Mouse (Mus musculus): ENCODE measurements around the gene Rab3il1. TPM values are rescaled to one million over a fixed set of nuclear protein-coding genes. Genes with fewer than 3 reads are reported as not detected.
A peak's percentile ranks its signal among the peaks of the same experiment; 100 is the strongest.

Gene Rab3il1
- total RNA-seq, 1 experiment from 2014 or later, result 8.8 TPM

DNA sequence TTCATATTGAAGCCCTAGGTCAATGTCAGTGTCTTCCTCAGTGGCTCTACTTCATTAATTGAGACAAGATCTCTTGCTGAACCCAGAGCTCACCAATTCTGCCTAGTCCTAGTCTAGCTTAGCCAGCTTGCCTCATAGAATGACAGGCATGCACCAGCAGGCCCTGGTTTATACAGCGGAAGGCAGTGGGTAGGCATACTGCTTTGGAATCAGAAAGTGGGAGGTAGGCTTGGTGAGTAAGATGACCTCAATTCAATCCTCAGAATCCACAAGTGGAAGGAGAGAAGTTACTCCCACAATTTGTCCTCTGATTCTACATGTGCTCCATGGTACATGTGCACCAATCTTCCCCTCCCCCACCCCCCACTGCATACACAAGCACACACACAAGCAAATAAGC is 2.2 kb downstream of the Rab3il1 start:
- no peak for ATAC-seq (replicated peaks; ENCODE audit: low read depth, poor library complexity, severe bottlenecking)

GRCm38 (mm10) chr19:10011408-10011807 is 9.9 kb downstream of the Rab3il1 start:
- no peak for ATAC-seq (replicated peaks; ENCODE audit: low read depth, poor library complexity, severe bottlenecking)

- no peak for ATAC-seq (replicated peaks; ENCODE audit: low read depth, poor library complexity, severe bottlenecking)
These were observed 11.4 kb downstream of the Rab3il1 start for GRCm38 (mm10) chr19:10012827-10013278.

GRCm38 (mm10) chr19:10013348-10013747 is 11.9 kb downstream of the Rab3il1 start:
- ATAC-seq (replicated peaks; ENCODE audit: low read depth, poor library complexity, severe bottlenecking), result no peak

DNA sequence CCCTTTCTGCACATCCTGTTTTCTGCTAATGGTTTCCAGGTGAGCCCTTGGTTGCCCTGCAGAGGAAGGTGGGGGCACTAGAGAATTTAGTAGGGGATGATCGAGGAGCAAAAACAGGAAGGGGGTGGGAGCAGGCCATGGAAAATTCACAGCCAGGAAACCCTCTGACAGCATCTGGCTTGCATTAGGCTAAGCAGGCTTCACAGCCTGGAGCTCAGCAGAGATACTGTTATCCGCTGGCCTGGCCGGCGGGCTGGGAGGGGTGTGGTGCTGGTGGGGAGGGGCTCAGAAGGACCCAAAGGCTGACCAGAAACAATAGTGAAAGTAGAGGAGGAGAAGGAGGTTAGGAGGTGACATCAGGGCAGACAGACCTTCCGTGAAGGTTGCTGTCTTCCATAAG is 12.4 kb downstream of the Rab3il1 start:
- ATAC-seq (replicated peaks; ENCODE audit: low read depth, poor library complexity, severe bottlenecking), result no peak

- peak; percentile 43 for ATAC-seq (replicated peaks; ENCODE audit: low read depth, poor library complexity, severe bottlenecking)
These were observed 13.4 kb downstream of the Rab3il1 start for GRCm38 (mm10) chr19:10014824-10015223.

DNA sequence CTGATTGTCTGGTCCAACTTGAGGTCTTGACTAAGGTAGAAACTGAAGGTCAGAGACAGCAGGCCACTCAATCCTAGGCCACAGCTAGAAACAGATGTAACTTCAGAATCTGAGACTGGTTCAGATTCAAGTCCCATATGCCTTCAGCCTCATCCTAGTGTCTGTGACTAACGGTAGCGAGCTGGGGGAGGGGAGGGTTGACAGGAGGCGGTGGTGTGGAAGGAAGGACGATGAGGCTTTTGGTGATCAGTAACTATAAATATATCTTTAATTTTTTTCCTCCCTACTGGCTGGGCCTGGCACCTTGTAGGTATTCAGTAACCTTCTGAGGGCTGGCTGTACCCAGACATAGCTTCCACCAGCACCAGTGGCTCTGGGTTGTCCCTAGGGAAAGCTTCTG is 14.0 kb downstream of the Rab3il1 start:
- ATAC-seq (replicated peaks; ENCODE audit: low read depth, poor library complexity, severe bottlenecking), result no peak

DNA sequence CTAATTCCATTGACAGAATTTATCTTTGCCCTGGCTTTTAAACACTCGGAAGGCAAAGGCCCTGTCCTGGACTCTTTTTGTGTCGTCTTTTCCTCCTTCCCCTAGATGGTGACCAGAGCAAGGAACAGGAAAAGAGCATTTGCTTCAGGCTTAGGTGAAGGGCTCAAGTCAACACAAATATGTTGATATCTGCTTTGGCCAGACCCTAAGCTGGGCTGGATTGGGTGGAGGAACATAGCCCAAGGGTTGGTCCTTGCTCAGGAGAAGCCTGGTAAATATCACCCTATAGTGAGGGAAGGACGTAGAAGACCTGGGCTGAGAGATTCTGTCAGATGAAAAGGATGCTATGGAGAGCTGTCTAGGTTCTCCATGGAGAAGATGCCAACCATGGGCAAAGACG is 14.7 kb downstream of the Rab3il1 start:
- ATAC-seq (replicated peaks; ENCODE audit: low read depth, poor library complexity, severe bottlenecking), result no peak

- peak; percentile 68 for ATAC-seq (replicated peaks; ENCODE audit: low read depth, poor library complexity, severe bottlenecking)
These were observed 16.4 kb downstream of the Rab3il1 start for GRCm38 (mm10) chr19:10017637-10018526.

- ATAC-seq (replicated peaks; ENCODE audit: low read depth, poor library complexity, severe bottlenecking), result no peak
These were observed 17.0 kb downstream of the Rab3il1 start for GRCm38 (mm10) chr19:10018527-10018818.

DNA sequence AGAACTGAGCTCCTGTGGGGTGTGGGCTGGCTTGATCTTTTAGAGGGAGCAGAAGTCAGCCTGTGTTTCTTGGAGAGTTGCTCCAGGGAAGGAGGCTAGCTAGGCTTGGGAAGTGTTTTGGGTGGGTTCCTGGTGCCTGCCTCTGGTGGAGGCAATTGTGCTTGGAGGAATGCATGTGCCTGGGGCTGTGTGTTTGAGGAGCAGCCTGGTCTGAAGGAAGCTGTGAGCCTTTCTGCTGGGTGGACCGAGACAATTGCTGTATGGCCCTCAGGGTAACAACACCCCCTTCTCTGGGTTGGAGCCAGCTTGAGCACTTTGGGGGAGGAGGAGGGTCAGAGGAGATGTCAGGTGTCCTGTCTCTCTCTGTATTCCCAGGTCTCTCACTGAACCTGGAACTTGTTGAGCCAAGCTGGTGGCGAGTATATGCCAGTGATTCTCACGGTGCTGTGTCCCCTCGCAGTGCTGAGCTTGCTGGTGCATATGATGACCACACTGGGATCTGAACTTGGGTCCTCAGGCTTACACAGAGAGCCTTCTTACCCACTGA is 17.8 kb downstream of the Rab3il1 start:
- ATAC-seq (replicated peaks; ENCODE audit: low read depth, poor library complexity, severe bottlenecking), result no peak

GRCm38 (mm10) chr19:10021981-10022380 is 20.5 kb downstream of the Rab3il1 start:
- ATAC-seq (replicated peaks; ENCODE audit: low read depth, poor library complexity, severe bottlenecking), result no peak

DNA sequence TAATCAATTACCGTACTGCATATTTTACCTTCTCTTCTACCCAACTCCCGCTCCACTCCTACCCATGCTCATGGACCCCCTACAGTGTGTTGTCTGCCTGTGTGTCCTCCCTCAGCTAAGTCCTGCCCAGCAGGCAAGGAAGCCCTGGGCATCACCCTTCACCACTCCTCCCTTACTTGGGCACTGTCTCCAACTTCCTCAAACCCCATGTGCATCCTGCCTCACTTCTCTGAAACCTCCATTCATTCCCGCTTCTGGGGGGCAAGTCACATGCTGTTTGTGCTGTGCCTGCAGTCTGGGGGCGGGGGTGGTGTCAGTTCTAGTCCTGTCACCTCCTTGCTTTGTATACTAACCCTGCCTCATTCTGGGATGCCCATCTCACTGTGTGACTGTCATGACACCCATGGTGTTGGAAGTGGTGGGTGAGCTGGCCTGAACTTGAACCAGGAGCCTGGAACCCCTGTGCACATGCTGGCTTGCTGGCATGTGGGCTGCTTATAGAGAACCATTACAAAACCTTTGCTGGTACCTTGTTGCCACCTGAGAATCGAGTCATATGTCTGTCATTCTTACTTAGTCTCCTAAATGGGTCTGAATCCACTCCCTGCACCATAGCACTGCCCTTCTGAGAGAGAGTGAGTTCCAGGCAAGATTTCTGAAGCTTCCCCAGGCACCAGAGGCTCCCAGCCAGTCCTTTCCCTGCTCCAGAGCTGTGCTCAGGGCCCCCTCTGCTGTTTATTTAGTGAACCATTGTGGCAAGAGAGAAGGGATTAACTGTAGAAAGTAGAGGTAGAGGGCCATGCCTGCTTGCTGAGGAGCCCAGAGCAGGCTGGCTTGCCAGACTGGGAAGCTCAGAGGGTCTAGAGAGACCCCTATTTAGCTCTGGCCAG is 21.2 kb downstream of the Rab3il1 start:
- peak; percentile 53 for ATAC-seq (replicated peaks; ENCODE audit: low read depth, poor library complexity, severe bottlenecking)

DNA sequence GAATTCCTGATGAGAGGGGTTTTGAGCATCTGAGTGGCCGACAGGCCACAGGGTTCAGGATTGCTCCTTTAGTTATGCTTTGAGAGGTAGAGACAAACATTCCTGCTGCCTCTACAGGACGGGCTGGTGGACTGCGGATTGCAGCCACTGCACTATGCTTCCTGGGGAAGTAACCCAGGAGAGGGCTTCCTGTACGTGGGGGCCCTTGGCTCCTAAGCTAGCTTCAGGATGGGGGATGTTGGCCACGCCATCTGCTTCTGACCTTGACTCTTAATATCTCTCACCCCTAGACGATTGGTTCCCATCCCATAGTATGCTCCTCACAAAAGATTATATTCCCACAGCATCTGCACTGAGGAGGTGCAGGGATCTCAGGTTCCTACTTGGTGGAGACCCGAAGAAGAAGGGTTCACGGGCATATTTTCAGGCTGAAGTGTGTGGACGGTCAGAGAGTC is 21.9 kb downstream of the Rab3il1 start:
- 0 out of 2 replicates have a peak, but pooled peaks have one; percentile 29 for ATAC-seq (replicated peaks; ENCODE audit: low read depth, poor library complexity, severe bottlenecking)

DNA sequence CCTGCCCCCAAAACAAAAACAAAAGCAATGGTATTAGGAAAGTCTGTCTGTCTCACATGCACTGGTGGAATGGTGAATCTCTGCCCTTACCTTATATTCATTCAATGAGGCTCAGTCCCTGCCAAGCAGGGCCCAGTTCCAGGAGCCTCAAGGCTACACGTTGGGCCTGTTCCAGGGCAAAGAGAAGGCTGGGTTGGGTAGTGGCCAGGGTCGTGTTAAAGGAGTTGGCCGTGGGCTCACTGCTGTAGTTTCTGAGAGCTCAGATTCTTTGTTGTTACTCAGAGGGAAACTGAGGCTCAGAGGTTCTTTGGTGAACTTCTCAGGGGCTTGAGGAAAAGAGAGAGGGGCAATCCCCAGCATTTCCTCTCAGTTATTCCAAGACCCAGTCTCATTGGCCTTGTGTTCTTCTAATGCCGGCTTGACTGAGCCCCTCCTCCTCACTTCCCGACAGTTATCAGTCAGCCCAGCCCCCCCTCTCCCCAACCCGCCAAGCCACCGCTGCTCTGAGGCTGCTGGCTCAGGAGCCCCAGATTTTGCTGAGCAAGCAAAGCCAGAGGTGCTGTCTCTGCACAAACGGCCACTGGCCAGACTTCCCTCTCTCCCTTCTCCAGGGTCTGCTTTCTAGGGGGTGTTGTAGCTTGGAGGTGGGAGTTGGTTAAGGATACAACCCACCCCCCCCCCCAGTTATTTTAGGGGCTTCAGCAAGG is 23.9 kb downstream of the Rab3il1 start:
- peak; percentile 53; the same call in 1 of the 2 replicates for ATAC-seq (replicated peaks; ENCODE audit: low read depth, poor library complexity, severe bottlenecking)

DNA sequence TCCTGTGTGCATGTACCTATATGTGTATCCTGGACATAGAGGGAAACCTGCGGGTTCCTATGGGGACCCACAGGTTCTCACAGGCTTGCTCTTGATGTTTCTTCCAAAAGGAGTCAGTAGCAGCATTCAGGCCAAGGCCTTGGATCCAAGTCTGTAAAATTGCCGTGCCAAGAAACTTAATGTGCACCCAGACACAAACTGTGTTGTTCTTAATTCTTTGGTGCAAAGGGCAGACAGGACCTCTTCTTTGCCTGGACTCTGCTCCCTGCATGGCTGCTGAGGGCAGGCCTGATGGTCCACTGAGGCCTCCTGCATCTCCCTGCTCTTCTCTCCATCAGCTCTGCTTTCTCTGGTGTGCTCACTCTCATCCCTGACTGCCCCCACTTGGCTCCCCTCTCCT is 28.3 kb downstream of the Rab3il1 start:
- no peak for ATAC-seq (replicated peaks; ENCODE audit: low read depth, poor library complexity, severe bottlenecking)

DNA sequence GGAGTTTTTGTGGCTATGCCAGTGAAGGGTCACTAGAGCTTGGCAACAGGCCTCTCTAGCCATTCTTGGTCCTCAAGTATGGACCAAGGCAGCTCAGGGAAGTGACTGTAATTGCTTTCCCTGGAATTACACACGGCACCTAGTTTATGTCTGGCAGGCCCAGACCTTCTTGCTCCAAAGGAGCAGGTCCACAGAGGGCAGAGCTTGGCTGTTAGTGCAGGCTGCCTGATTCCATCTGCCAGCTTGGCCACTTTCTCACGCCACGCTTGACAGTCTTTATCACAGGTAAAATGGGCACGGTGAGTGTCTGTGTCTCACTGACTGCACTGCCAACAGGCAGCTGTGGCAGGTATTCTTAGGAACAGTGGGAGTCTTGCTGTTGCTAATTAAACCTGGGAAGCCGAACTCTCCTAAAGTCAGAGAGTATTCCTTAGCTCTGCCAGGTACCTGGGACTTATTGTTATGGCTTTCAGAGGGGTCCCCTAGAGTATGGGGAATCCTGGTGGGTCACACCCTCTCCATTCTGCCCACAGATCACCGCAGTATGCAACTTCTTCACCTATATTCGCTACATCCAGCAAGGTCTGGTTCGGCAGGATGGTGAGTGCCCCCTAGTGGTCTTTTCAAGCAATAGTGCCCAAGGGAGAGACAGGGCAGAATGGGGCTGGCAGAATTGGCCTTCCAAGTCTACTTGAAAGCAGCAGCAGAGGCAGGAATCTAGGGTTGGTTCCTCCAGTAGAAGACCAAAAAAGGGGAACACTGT is 31.9 kb downstream of the Rab3il1 start:
- peak; percentile 79 for ATAC-seq (replicated peaks; ENCODE audit: low read depth, poor library complexity, severe bottlenecking)

- ATAC-seq (replicated peaks; ENCODE audit: low read depth, poor library complexity, severe bottlenecking), result no peak
These were observed 32.9 kb downstream of the Rab3il1 start for GRCm38 (mm10) chr19:10034356-10034755.

DNA sequence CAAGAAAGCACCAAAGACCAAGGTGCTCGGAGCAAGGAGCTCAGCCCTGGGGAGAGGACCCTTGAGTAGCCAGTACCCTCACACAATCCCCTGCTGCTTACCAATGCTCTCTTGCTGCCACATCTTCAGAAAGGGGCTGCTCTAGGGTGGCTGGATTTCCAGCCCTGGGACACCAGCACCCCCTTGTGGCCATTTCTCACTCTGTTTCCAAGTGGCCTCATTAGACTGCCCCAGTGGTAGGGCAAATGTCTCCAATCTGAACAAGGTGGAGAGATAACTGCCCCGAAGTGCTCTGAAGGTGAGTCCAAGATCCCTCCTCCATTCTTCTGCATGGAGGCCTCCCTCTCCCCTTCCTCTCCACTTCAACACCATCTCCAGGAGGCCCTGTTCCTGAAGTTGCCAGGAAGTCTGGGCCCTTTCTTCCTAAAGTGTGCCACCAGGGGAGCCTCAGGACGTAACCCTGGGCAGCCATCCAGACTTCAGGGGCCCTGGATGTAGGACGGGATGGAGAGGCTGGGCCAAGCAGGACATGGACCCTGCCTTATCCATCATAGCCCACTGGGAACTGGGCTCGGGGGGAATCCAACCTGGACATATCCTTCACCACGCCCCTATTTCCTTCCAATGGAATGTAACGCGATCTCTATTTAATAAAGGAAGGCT is 33.4 kb downstream of the Rab3il1 start:
- peak; percentile 82 for ATAC-seq (replicated peaks; ENCODE audit: low read depth, poor library complexity, severe bottlenecking)
